In genomic region chr2:145217422-145217821, GRCm38 (mm10) we compare ENCODE assay signal across 25 mouse cellular contexts.
"Had no signal": no experiment of that assay in that cellular context is flagged by ENCODE, and none has a peak within 500 bp of the region (broad histone marks: within the 10 kb centered on the region; RNA-seq: fewer than 3 reads in every experiment).

No protein-coding gene starts in this region.

- H3K9ac ChIP-seq: heart, embryonic 12.5 days; hindbrain, embryonic 13.5 days; hindbrain, embryonic 15.5 days; kidney, embryonic 15.5 days; limb, embryonic 13.5 days; limb, embryonic 15.5 days; liver, embryonic 14.5 days had no signal

- H3K36me3 ChIP-seq: heart, embryonic 12.5 days; hindbrain, embryonic 13.5 days; hindbrain, embryonic 15.5 days; kidney, embryonic 15.5 days; limb, embryonic 13.5 days; limb, embryonic 15.5 days had no signal

- H3K27me3 ChIP-seq: heart, embryonic 12.5 days; hindbrain, embryonic 13.5 days; hindbrain, embryonic 15.5 days; kidney, embryonic 15.5 days; limb, embryonic 13.5 days; limb, embryonic 15.5 days had no signal

- ATAC-seq: hindbrain, postnatal 0 days had no signal

- H3K4me2 ChIP-seq: heart, embryonic 12.5 days; hindbrain, embryonic 13.5 days; hindbrain, embryonic 15.5 days; kidney, embryonic 15.5 days; limb, embryonic 13.5 days; limb, embryonic 15.5 days had no signal

- H3K9me3 ChIP-seq: heart, embryonic 12.5 days; hindbrain, embryonic 13.5 days; hindbrain, embryonic 15.5 days; kidney, embryonic 15.5 days; limb, embryonic 13.5 days; limb, embryonic 15.5 days had no signal

- H3K4me1 ChIP-seq: heart, embryonic 12.5 days; hindbrain, embryonic 13.5 days; hindbrain, embryonic 15.5 days; kidney, embryonic 15.5 days; limb, embryonic 15.5 days had no signal

- DNase-seq: gastrocnemius, adult 2 months; gastrocnemius, postnatal 10 days; gastrocnemius, postnatal 25 days; heart, adult 11 months; heart, adult 2 months; heart, postnatal 10 days; heart, postnatal 36 days; kidney, adult 11 months; kidney, adult 2 months; kidney, adult 9 months; kidney, postnatal 14 days; kidney, postnatal 36 days; layer of hippocampus, adult 9-11 months; layer of hippocampus, postnatal 36 days; left cerebral cortex, postnatal 4 days; lung, adult 18-20 months had no signal

- H3K4me3 ChIP-seq: gastrocnemius, adult 2 months; heart, adult 2 months; heart, embryonic 12.5 days; hindbrain, embryonic 13.5 days; hindbrain, embryonic 15.5 days; kidney, embryonic 15.5 days; limb, embryonic 13.5 days; limb, embryonic 15.5 days had no signal

- H3K27ac ChIP-seq: gastrocnemius, adult 2 months; heart, adult 2 months; hindbrain, embryonic 13.5 days; hindbrain, embryonic 15.5 days; hindbrain, postnatal 0 days; kidney, embryonic 15.5 days; kidney, postnatal 0 days; limb, embryonic 13.5 days; limb, embryonic 15.5 days; liver, embryonic 14.5 days had no signal
